Mouse (Mus musculus): ENCODE measurements around the gene Aplnr.

Aplnr gene

GRCm38 (mm10) chr2:85136089-85136488 is at the start of gene Aplnr:
Aplnr (plus strand) TSS chr2:85136225.
- DNase-seq (ENCODE audit: low spot score) = no peak

DNA sequence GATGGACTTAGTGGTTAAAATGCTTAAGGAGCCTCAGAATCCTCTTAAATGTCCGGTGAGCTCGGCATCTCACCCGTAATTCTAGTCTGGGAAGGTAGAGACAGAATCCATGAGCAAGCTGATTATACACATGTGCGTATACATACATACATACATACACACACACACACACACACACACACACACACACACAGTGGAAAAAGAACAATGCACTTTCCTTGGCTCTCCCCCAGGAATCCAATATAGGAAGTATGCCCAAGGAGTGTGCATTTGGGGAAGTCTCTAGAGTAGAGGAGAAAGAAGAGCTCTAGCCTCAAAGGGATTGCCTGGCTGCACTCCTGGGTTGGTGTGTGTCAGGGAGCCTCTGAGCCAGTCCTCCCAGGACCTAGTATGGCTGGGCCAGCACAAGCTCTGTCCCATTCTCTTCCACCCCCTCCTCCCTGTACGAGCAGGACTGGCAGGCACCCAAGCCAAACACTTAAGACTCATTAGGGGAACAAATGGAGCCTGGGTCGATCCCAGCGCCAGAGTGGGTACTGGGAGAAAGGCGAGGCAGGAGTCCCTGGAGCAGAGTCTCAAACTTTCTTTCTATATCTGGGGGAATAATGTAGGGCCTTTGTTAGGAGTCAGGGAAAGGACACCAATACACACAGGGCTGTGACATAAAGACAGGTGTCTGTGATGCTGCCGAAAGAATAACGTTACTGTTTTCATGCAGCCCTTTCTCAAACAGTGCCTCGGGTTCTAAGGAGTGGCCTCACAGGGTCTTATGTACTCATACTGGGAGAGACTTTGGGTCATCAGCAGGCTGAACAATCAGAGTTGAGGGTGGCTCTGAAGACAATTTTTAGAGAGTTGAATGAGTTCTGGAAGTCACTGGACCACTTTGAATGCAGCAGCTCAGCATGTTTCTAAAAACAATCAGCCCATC is 47.0 kb upstream of the Aplnr start:
- no peak for DNase-seq (ENCODE audit: low spot score)

DNA sequence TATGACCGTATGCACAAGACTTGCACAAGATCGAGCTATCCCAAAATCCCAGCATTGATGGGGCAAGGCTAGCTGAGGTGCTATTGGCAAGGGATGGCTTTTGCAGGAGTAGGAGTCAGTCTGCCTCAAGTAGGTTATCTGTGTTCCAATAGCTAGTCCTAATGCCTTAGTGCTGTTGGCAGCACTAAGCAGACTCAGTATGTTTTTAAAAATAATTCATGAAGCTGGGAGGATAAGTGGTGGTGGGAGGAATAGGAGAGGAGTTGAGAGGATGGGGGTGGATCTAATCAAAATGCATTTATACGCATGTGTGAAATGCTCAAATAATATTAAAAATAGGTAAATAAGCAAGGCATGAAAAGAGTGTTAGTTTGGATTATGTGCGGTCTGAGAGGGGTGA is 44.7 kb upstream of the Aplnr start:
- no peak for DNase-seq (ENCODE audit: low spot score)

DNA sequence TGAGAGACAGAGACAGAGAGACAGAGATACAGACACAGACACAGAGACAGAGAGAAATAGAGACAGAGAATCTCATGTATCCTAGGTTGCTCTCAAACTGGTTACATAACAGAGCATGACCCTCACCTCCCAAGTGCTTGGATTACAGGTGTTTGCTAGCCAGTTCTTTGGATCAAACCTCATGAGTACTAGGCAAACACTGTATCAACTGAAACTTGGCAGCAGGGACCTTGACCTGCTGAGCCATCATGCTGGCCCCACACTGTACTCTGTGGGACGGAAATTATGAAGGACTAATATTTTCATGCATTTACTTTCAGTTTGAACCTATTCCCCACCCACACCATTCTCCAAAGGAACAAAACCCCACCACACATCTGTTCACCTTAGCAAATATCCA is 42.6 kb upstream of the Aplnr start:
- DNase-seq (ENCODE audit: low spot score) = no peak

- no peak for DNase-seq (ENCODE audit: low spot score)
Observed at GRCm38 (mm10) chr2:85095906-85096305, 40.1 kb upstream of the Aplnr start.

- no peak for DNase-seq (ENCODE audit: low spot score)
Observed at GRCm38 (mm10) chr2:85098014-85098413, 38.0 kb upstream of the Aplnr start.

GRCm38 (mm10) chr2:85098824-85099511 is 37.1 kb upstream of the Aplnr start:
- DNase-seq (ENCODE audit: low spot score) = no peak

DNA sequence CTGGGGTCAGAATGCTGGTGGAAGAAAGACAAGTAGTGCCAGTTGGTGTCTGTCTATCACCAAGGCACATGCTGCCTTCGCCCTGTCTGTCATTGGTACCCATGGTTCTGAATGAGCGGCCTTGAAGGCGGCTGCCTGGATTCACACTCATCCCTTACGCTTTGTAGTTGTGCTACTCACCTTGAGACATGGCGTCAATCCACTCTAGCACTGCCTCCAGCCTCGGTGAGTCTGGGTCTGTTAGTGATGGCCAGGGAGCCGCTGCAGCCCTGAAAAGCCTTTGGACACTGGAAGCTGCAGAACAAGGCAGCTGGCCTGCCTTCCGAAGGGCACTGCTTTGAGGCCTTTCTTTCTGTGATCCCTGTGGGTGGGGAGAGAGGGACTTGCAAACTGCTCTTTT is 32.8 kb upstream of the Aplnr start:
- no peak for DNase-seq (ENCODE audit: low spot score)

GRCm38 (mm10) chr2:85105426-85106013 is 30.5 kb upstream of the Aplnr start:
- DNase-seq (ENCODE audit: low spot score) = no peak

DNA sequence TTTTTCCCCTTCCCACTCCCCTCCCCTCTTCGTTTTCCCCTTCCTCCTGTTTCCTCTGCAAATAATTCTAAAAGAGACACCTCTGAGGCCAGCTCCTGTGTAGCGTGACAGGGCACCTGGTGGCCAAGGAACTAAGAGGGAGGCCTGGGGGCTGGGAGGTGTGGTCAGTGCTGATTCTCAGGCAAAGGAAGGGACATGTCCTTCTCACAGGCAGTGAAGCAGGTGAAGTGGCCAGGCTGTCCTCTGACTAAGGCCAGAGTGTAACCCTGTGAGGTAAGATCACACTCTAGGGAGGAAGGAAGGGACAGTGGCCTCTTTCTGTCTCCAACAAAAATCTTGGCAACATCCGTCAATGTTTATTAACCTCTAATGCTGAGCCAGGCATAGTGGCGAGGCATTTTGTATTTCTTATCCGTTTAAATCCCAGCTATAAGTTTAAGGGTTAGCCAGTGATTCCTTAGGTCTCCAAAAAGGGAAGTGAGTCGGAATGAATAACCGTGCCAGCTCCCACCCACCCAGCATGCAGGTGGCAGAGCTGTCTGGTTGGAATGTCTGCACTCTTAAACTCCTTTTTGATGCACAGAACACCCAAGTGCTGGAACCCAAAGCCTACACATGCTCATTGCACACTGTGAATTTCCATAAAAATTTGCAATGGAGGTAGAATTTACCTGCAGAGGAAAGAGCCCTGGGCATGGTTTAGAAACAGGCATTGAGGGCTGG is 29.8 kb upstream of the Aplnr start:
- no peak for DNase-seq (ENCODE audit: low spot score)

DNA sequence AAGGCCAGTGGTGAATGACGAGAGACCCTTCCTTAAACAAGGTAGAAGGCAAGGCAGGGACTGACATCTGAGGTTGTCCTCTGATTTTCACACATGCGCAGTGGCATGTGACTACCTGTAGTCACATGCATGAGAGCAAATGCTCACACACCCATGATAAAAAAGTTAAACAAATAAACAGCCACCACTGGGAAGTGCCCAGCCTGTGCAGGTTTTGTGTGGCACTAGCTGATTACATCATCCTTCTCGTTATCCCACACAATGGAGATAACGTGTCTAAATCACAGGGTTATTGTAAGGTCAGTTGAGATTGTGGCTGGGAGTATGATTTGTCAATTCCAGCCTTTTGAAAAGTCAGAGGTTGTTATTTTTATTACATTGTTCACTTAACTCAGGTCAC is 29.1 kb upstream of the Aplnr start:
- DNase-seq (ENCODE audit: low spot score) = no peak

- no peak for DNase-seq (ENCODE audit: low spot score)
Observed at GRCm38 (mm10) chr2:85110288-85110875, 25.6 kb upstream of the Aplnr start.

DNA sequence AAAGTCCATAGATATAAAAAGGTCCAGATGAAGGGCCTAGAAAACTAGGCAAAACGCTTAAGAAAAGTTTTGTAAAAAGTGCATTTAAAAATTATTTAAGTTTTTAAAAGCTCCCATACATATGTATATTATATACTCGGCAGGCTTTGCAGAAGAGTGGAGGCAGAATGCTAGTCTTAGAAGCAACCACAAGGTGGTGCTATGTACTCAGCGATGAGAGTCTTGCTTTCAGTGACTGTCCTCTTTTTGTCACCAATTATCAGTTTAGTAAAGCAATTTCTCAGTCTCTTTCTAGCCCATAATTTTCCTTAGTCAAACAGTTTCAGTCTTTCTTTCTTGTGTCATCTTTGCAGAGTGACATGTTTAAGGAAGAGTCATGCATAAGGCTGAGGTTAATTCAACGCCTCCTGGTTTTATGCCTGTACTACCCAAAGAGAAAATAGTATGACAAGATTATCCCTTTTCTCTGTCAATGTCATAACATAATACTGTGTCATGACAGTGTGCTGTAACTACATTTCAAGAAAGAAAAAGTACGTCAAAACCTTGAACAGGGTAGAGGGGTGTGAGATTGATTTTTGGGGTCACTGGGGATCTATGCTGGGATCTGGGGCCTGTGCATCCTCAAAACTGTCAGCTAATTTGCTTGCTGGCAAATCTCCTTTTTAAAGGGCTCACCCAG is 12.7 kb upstream of the Aplnr start:
- DNase-seq (ENCODE audit: low spot score) = no peak

- DNase-seq (ENCODE audit: low spot score) = peak; percentile 15
Observed at GRCm38 (mm10) chr2:85123869-85124535, 12.0 kb upstream of the Aplnr start.

DNA sequence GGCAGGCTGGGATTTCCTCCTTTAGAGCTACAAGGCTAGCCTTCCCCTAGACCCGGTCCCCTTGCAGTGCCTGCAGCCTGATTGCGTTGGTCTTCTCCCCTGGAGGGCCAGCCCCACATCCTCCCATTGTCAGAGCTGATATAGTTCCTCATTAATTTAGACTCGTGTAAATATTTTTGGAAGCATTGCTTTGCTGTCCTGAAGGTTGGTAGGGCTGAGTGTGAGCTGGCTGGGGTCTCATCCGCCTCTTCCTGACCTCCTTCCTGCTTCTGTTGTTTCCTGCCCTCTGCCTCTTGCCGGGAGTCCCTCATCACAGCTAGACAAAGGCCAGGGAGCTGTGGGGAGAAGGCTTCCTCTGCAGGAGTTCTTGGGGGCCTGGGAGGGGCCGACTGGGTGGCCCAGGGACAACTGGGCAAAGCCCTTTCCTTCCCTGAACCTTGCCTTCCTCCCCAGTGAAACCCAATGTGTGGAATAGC is 6.5 kb upstream of the Aplnr start:
- DNase-seq (ENCODE audit: low spot score) = no peak

DNA sequence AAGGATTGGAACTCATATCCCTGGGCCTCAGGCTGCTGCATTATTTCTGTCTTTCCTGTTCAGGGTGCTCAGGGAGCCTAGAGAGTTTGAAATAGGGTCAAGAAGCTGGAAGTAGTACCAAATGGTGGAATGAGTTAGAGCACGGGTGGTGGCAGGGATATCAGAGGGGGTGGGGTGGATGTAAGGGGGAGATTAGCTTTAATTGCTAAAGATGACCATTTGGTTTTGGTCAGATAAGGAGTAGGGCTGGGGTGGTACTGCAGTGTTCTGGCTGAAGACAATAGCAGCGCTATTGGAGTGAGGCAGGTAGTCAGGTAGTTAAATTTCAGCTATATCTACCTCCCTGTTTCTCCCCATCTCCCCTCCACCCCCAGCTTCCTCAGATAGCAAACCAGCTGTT is 4.8 kb upstream of the Aplnr start:
- DNase-seq (ENCODE audit: low spot score) = no peak

DNA sequence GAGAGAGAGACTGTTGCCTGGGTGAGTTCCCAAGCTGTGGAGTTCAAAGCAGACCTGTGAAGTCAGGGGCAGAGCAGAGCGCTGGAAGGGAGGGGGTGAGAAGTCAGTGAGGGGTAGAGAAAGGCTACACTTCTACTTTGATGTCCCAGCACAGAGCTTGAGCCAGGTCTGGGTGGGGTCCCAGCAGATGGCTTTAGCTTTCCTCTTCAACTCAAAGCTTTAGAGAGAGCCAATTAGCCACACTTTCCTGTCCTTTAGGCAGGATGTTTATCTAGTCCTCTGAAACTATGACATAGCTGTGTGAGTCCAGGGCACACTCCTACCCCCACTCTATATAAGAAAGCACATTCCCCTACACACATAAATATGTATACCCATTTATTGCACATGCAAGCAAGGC is 4.3 kb upstream of the Aplnr start:
- no peak for DNase-seq (ENCODE audit: low spot score)

GRCm38 (mm10) chr2:85132204-85132603 is 3.8 kb upstream of the Aplnr start:
- no peak for DNase-seq (ENCODE audit: low spot score)

DNA sequence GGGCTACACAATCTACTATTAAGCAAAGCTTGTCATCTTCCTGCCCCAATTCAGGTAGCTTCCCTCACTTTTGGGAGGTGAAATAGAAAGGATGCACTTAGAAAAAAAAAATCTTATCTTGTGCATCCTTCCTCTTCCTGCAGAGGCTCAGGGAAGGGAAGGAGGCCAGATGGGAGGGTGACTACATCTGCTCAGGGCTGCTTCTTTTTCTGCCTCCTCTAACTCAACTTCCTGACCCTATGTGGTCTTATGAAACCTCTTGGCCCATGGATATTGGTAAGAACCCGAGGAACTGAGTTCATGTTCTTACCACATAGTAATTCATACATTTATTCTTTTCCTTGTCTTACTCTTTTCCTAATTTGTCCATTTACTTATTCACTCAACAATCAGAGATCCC is 926 bp upstream of the Aplnr start:
- DNase-seq (ENCODE audit: low spot score) = no peak

DNA sequence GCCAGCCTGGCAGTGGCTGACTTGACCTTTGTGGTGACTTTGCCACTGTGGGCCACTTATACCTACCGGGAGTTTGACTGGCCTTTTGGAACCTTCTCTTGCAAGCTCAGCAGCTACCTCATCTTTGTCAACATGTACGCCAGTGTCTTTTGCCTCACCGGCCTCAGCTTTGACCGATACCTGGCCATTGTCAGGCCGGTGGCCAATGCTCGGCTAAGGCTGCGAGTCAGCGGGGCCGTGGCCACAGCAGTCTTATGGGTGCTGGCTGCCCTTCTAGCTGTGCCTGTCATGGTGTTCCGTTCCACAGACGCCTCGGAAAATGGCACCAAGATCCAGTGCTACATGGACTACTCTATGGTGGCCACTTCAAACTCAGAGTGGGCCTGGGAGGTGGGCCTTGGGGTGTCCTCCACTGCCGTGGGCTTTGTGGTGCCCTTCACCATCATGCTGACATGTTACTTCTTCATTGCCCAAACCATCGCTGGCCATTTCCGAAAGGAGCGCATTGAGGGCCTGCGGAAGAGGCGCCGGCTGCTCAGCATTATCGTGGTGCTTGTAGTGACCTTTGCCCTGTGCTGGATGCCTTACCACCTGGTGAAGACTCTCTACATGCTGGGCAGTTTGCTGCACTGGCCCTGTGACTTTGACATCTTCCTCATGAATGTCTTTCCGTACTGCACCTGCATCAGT is 951 bp downstream of the Aplnr start:
- no peak for DNase-seq (ENCODE audit: low spot score)

All from spleen, adult 12 weeks (tissue).